Mouse (Mus musculus) embryonic stem cell, embryonic (primary cell): ENCODE data around the gene Tlr5.

ENCODE experiments used
- CTCF ChIA-PET, 4 experiments: fragments of 300-600 bp in 2 of 4; fragments of 350-600 bp in 2 of 4; sonication (Branson Sonifier 250); formaldehyde crosslinking; loops; one replicate each; lab custom pipeline; 2022; ENCODE audit warnings: inconsistent platforms in 2 of 4; lab: Charles Lee
- POLR2A ChIA-PET, 4 experiments: fragments of 300-600 bp in 2 of 4; fragments of 350-600 bp in 2 of 4; sonication (Branson Sonifier 250); formaldehyde crosslinking; loops; one replicate each; lab custom pipeline; 2022; ENCODE audit warnings: antibody characterized with exemption in 4 of 4, inconsistent platforms in 1 of 4; lab: Charles Lee

Gene Tlr5

GRCm38 (mm10) chr1:182943911-182944310 lies 10.7 kb upstream of the Tlr5 start:
- POLR2A ChIA-PET = interaction anchor here in 1 of 4 experiments (0.6 kb wide), 1 partner anchor 96 kb away, joined by 13 read pairs; no protein-coding TSS in a partner anchor

GRCm38 (mm10) chr1:182944638-182945037 lies 9.9 kb upstream of the Tlr5 start:
- ChIA-PET CTCF (no interaction called here), POLR2A (no interaction called here)

More at GRCm38 (mm10) chr1:182943911-182944310, 10.7 kb upstream of the Tlr5 start:
- CTCF ChIA-PET = no interaction called here

GRCm38 (mm10) chr1:182945561-182945960 lies 9.0 kb upstream of the Tlr5 start:
- ChIA-PET POLR2A (no interaction called here), CTCF (interaction anchor here in 1 of 4 experiments (0.6 kb wide), 1 partner anchor 1451 kb away, joined by 3 read pairs; no protein-coding TSS in a partner anchor)

GRCm38 (mm10) chr1:182951298-182951697 lies 3.3 kb upstream of the Tlr5 start:
- POLR2A ChIA-PET = no interaction called here
- CTCF ChIA-PET = no interaction called here

- CTCF ChIA-PET = interaction anchor here in 2 of 4 experiments (0.6 to 1.1 kb wide), 2 partner anchors 38 to 308 kb away, joined by 3 read pairs; no protein-coding TSS in a partner anchor
- POLR2A ChIA-PET = interaction anchor here in 2 of 4 experiments (1.2 to 1.8 kb wide), 2 partner anchors 10 to 264 kb away, joined by 3 read pairs; no protein-coding TSS in a partner anchor
These were observed 1.4 kb upstream of the Tlr5 start for GRCm38 (mm10) chr1:182953165-182953564.

- POLR2A ChIA-PET = interaction anchor here in 3 of 4 experiments (0.7 to 1.8 kb wide), 4 partner anchors 10 to 348 kb away, joined by 3 to 4 read pairs (median 4); no protein-coding TSS in a partner anchor
- CTCF ChIA-PET = interaction anchor here in 2 of 4 experiments (0.6 to 1.1 kb wide), 2 partner anchors 37 to 308 kb away, joined by 3 read pairs; no protein-coding TSS in a partner anchor
These were observed 921 bp upstream of the Tlr5 start for GRCm38 (mm10) chr1:182953667-182954066.

GRCm38 (mm10) chr1:182955047-182955620 lies 546 bp downstream of the Tlr5 start:
- CTCF ChIA-PET = interaction anchor here in 1 of 4 experiments (0.6 kb wide), 1 partner anchor 529 kb away, joined by 3 read pairs; no protein-coding TSS in a partner anchor
- POLR2A ChIA-PET = interaction anchor here in 1 of 4 experiments (1.8 kb wide), 1 partner anchor 8 kb away, joined by 3 read pairs; no protein-coding TSS in a partner anchor

- ChIA-PET CTCF (no interaction called here), POLR2A (interaction anchor here in 1 of 4 experiments (0.6 to 0.9 kb wide), 4 partner anchors 19 to 613 kb away, joined by 3 to 4 read pairs (median 4); no protein-coding TSS in a partner anchor)
These were observed 1.8 kb downstream of the Tlr5 start for GRCm38 (mm10) chr1:182956186-182956960.

GRCm38 (mm10) chr1:182957001-182957757 lies 2.6 kb downstream of the Tlr5 start:
- POLR2A ChIA-PET = interaction anchor here in 1 of 4 experiments (0.6 to 0.9 kb wide), 3 partner anchors 20 to 613 kb away, joined by 3 to 4 read pairs (median 4); no protein-coding TSS in a partner anchor

GRCm38 (mm10) chr1:182957826-182958544 lies 3.4 kb downstream of the Tlr5 start:
- CTCF ChIA-PET = no interaction called here
- POLR2A ChIA-PET = no interaction called here

More at GRCm38 (mm10) chr1:182957001-182957757, 2.6 kb downstream of the Tlr5 start:
- CTCF ChIA-PET = no interaction called here

GRCm38 (mm10) chr1:182958824-182959223 lies 4.2 kb downstream of the Tlr5 start:
- ChIA-PET POLR2A (interaction anchor here in 2 of 4 experiments (0.7 to 1.9 kb wide), 3 partner anchors 137 to 373 kb away, joined by 3 to 5 read pairs (median 4); partner anchors contain the start of gene Brox (in 1 of the 2)), CTCF (interaction anchor here in 1 of 4 experiments (0.6 to 2.1 kb wide), 7 partner anchors 10 to 790 kb away, joined by 3 to 20 read pairs (median 5); no protein-coding TSS in a partner anchor)

- POLR2A ChIA-PET = interaction anchor here in 3 of 4 experiments (0.6 to 1.9 kb wide), 7 partner anchors 22 to 1107 kb away, joined by 3 to 5 read pairs (median 4); partner anchors contain the start of gene Brox (in 2 of the 3)
- CTCF ChIA-PET = interaction anchor here (0.6 to 2.1 kb wide), 22 partner anchors 10 to 790 kb away, joined by 3 to 20 read pairs (median 5); partner anchors contain the start of gene Capn8 (in 1 of the 4)
These were observed 4.7 kb downstream of the Tlr5 start for GRCm38 (mm10) chr1:182959251-182959691.

GRCm38 (mm10) chr1:182959811-182960455 lies 5.3 kb downstream of the Tlr5 start:
- ChIA-PET CTCF (interaction anchor here (0.5 to 2.1 kb wide), 62 partner anchors 9 to 602 kb away, joined by 3 to 20 read pairs (median 4); partner anchors contain the start of gene Capn8 (in 3 of the 4)), POLR2A (interaction anchor here in 3 of 4 experiments (0.6 to 1.9 kb wide), 10 partner anchors 13 to 1107 kb away, joined by 3 to 7 read pairs (median 4); partner anchors contain the start of genes Brox (in 2 of the 3), Fbxo28 (in 1 of the 3) and Susd4 (in 1 of the 3))

- CTCF ChIA-PET = interaction anchor here in 3 of 4 experiments (0.9 to 2.1 kb wide), 5 partner anchors 8 to 397 kb away, joined by 3 to 12 read pairs (median 4); partner anchors contain the start of gene Capn8 (in 1 of the 3)
- POLR2A ChIA-PET = interaction anchor here in 2 of 4 experiments (0.5 to 1.6 kb wide), 3 partner anchors 78 to 198 kb away, joined by 3 to 7 read pairs (median 3); partner anchors contain the start of gene Susd4 (in 1 of the 2)
These were observed 6.5 kb downstream of the Tlr5 start for GRCm38 (mm10) chr1:182961076-182961475.

- ChIA-PET POLR2A (interaction anchor here in 2 of 4 experiments (1.2 to 1.3 kb wide), 2 partner anchors 9 to 20 kb away, joined by 3 to 5 read pairs; partner anchors contain the start of gene Tlr5 (in 1 of the 2)), CTCF (interaction anchor here in 3 of 4 experiments (0.5 to 1.3 kb wide), 8 partner anchors 11 to 409 kb away, joined by 3 to 4 read pairs (median 3); no protein-coding TSS in a partner anchor)
These were observed 8.7 kb downstream of the Tlr5 start for GRCm38 (mm10) chr1:182963329-182963728.
